Mouse (Mus musculus) heart, adult 9 months (tissue): ENCODE results near the gene Fzd2.
"Not testable (repeated sequence)": the region's sequence is repeated elsewhere in the genome, so short reads cannot be mapped to it uniquely, and the experiment has no call there.

Source experiments
- DNase-seq, 2 experiments: peaks; one replicate each; pipeline ENCODE4 v3.0.0; 2022; ENCODE audit warnings: low spot score in 2 of 2

Gene Fzd2

GRCm38 (mm10) chr11:102581281-102582015 is 22.7 kb upstream of the Fzd2 start:
- DNase-seq = peak in 1 of 2 experiments; percentile 13

GRCm38 (mm10) chr11:102582016-102582610 is 22.1 kb upstream of the Fzd2 start:
- peak; percentile 19 to 44 for DNase-seq

GRCm38 (mm10) chr11:102582736-102583135 is 21.5 kb upstream of the Fzd2 start:
- no peak for DNase-seq

GRCm38 (mm10) chr11:102586445-102587130 is 17.6 kb upstream of the Fzd2 start:
- no peak for DNase-seq

- no peak for DNase-seq
Observed at GRCm38 (mm10) chr11:102587554-102587953, 16.6 kb upstream of the Fzd2 start.

- no peak for DNase-seq
Observed at GRCm38 (mm10) chr11:102595341-102595820, 8.8 kb upstream of the Fzd2 start.

- no peak for DNase-seq
Observed at GRCm38 (mm10) chr11:102599912-102600311, 4.3 kb upstream of the Fzd2 start.

GRCm38 (mm10) chr11:102602816-102603495 is 1.2 kb upstream of the Fzd2 start:
- DNase-seq = peak; percentile 41 to 55

- DNase-seq = peak; percentile 62 to 72
Observed at GRCm38 (mm10) chr11:102603496-102603850, 723 bp upstream of the Fzd2 start.

GRCm38 (mm10) chr11:102604777-102605552 is 769 bp downstream of the Fzd2 start:
- peak; percentile 13 to 20 for DNase-seq

GRCm38 (mm10) chr11:102605553-102606416 is 1.6 kb downstream of the Fzd2 start:
- no peak for DNase-seq

- no peak for DNase-seq
Observed at GRCm38 (mm10) chr11:102606751-102607171, 2.6 kb downstream of the Fzd2 start.

- not testable (repeated sequence) for DNase-seq
Observed at GRCm38 (mm10) chr11:102607201-102607600, 3.0 kb downstream of the Fzd2 start.

GRCm38 (mm10) chr11:102607686-102608548 is 3.7 kb downstream of the Fzd2 start:
- DNase-seq = no peak

GRCm38 (mm10) chr11:102608691-102609090 is 4.5 kb downstream of the Fzd2 start:
- DNase-seq = no peak

GRCm38 (mm10) chr11:102609483-102609882 is 5.3 kb downstream of the Fzd2 start:
- DNase-seq = no peak

- no peak for DNase-seq
Observed at GRCm38 (mm10) chr11:102610260-102610659, 6.1 kb downstream of the Fzd2 start.

GRCm38 (mm10) chr11:102610675-102611316 is 6.6 kb downstream of the Fzd2 start:
- DNase-seq = no peak

- no peak for DNase-seq
Observed at GRCm38 (mm10) chr11:102611317-102611705, 7.1 kb downstream of the Fzd2 start.
